Mouse (Mus musculus): ENCODE data around the gene Pkp3. TPM values are rescaled to one million over a fixed set of nuclear protein-coding genes. Genes with fewer than 3 reads are reported as not detected.

Pkp3 gene
- polyA plus RNA-seq, 1 experiment from 2014 or later = 5.2 TPM

DNA sequence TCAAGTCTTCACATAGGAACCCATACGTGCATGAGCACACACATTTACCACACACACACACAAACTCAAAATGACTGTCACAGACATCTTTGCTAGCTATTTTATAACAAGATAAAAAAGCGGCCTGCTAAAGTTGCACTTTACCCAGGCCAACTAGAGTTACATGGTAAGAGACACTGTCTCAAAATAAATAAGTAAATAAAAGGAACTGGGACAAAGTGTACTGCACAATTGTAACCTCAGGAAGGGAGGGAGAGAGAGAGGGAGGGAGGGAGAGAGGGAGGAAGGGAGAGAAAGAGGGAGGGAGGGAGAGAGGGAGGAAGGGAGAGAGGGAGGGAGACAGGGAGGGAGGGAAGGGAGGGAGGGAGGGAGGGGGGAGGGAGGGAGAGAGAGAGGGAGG lies 25.6 kb upstream of the Pkp3 start:
- Histone ChIP-seq H3K27me3 (ENCODE audit: control insufficient read depth, insufficient read depth, low read length) (peaks cover 12% of the 10 kb centered on the region), H3K9ac (ENCODE audit: low read length) (no peak overlapping the region)
- 79% methylated on average over 2 of the region's 2 CpGs for WGBS

GRCm38 (mm10) chr7:141055785-141056184 lies 22.2 kb upstream of the Pkp3 start:
- ATAC-seq (replicated peaks; ENCODE audit: extremely low read depth, insufficient read depth, low FRiP score) = no peak
- Histone ChIP-seq H3K27me3 (ENCODE audit: control insufficient read depth, insufficient read depth, low read length) (peaks cover 26% of the 10 kb centered on the region), H3K27ac (ENCODE audit: low read length) (no peak overlapping the region), H3K4me1 (ENCODE audit: control insufficient read depth, insufficient read depth, low read length) (peaks cover 5% of the 10 kb centered on the region; the same call in 1 of the 2 replicates), H3K4me2 (ENCODE audit: low read depth, low read length) (no peak overlapping the region), H3K36me3 (ENCODE audit: control insufficient read depth, insufficient read depth) (no peaks in the 10 kb centered on the region), H3K4me3 (ENCODE audit: low read length) (no peak overlapping the region), H3K9ac (ENCODE audit: low read length) (no peak overlapping the region), H3K9me3 (replicated peaks; ENCODE audit: control insufficient read depth, low read length) (peaks cover 3% of the 10 kb centered on the region)
- 75% methylated on average over 4 of the region's 4 CpGs for WGBS

More for the DNA sequence above, 25.6 kb upstream of the Pkp3 start:
- Histone ChIP-seq H3K4me2 (ENCODE audit: low read depth, low read length) (no peak overlapping the region), H3K4me3 (ENCODE audit: low read length) (no peak overlapping the region), H3K9me3 (replicated peaks; ENCODE audit: control insufficient read depth, low read length) (peaks cover 3% of the 10 kb centered on the region), H3K36me3 (ENCODE audit: control insufficient read depth, insufficient read depth) (no peaks in the 10 kb centered on the region), H3K27ac (ENCODE audit: low read length) (no peak overlapping the region), H3K4me1 (ENCODE audit: control insufficient read depth, insufficient read depth, low read length) (peaks cover 5% of the 10 kb centered on the region)
- no peak for ATAC-seq (replicated peaks; ENCODE audit: extremely low read depth, insufficient read depth, low FRiP score)

GRCm38 (mm10) chr7:141056976-141057375 lies 21.0 kb upstream of the Pkp3 start:
- Histone ChIP-seq H3K4me3 (ENCODE audit: low read length) (no peak overlapping the region), H3K4me2 (ENCODE audit: low read depth, low read length) (no peak overlapping the region), H3K4me1 (ENCODE audit: control insufficient read depth, insufficient read depth, low read length) (peaks cover 7% of the 10 kb centered on the region), H3K36me3 (ENCODE audit: control insufficient read depth, insufficient read depth) (no peaks in the 10 kb centered on the region), H3K9ac (ENCODE audit: low read length) (no peak overlapping the region), H3K27me3 (ENCODE audit: control insufficient read depth, insufficient read depth, low read length) (peaks cover 34% of the 10 kb centered on the region), H3K9me3 (replicated peaks; ENCODE audit: control insufficient read depth, low read length) (peaks cover 3% of the 10 kb centered on the region), H3K27ac (ENCODE audit: low read length) (no peak overlapping the region)
- WGBS = 81% methylated on average over 6 of the region's 6 CpGs
- no peak for ATAC-seq (replicated peaks; ENCODE audit: extremely low read depth, insufficient read depth, low FRiP score)

DNA sequence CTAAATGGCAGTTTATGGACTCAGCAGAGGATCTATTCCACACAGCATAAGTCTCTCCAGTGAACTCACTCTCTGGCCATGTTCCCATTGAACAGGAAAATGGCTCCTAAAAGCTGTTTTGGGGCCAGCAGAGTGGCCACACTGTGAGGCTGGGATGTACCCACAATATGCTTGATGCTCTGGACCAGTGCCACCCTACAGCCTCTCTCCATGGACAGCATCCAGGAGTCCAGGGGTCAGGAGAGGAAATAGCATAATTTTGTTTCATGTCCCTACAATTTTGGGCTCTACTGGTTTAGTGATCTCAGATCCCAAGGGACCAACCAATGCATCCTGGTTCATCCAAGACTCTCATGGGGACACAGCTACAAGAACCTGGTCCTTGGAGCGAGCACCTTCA lies 20.5 kb upstream of the Pkp3 start:
- Histone ChIP-seq H3K9me3 (replicated peaks; ENCODE audit: control insufficient read depth, low read length) (peaks cover 3% of the 10 kb centered on the region), H3K4me3 (ENCODE audit: low read length) (no peak overlapping the region), H3K27ac (ENCODE audit: low read length) (no peak overlapping the region), H3K4me2 (ENCODE audit: low read depth, low read length) (no peak overlapping the region), H3K9ac (ENCODE audit: low read length) (no peak overlapping the region), H3K36me3 (ENCODE audit: control insufficient read depth, insufficient read depth) (no peaks in the 10 kb centered on the region), H3K27me3 (ENCODE audit: control insufficient read depth, insufficient read depth, low read length) (peaks cover 39% of the 10 kb centered on the region), H3K4me1 (ENCODE audit: control insufficient read depth, insufficient read depth, low read length) (peaks cover 7% of the 10 kb centered on the region)
- 78% methylated on average over 1 of the region's 1 CpGs for WGBS
- ATAC-seq (replicated peaks; ENCODE audit: extremely low read depth, insufficient read depth, low FRiP score) = no peak

DNA sequence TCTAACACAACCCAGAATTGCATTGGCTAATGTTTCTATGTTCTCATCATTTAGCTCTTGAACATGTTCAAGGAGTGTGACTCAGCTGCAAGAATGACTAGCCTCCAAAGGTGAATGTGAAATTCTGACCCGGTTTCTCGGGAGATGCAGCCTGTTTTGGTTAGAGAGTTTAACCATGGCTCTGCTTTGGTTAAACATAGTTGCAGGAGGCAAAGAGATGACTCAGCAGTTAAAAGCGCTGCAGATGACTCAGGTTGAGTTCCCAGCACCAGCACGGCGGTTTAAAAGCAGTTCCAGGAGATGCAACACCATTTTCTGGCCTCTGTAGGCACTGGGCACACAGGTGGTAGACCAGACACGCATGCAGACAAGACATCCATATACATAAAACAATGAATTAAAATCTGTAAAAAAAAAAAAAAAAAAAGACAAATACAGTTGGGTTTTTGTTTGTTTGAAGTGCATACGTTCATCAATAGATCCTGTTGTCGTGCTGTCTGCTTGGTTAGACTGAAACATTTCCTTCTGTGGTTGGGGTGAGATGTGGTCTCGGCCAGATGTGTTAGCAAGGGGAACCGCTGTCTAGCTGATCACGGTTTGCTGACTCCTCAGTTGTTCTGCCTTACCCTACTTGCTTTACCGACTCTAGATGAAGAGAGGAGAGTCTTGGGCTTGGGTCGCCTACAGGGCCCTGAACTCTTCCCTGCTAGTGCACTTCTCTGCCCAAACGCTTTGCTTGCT lies 19.2 kb upstream of the Pkp3 start:
- WGBS = 79% methylated on average over 14 of the region's 14 CpGs
- H3K36me3 ChIP-seq (ENCODE audit: control insufficient read depth, insufficient read depth) = no peaks in the 10 kb centered on the region
- no peak overlapping the region for H3K4me2 ChIP-seq (ENCODE audit: low read depth, low read length)
- peaks cover 48% of the 10 kb centered on the region for H3K27me3 ChIP-seq (ENCODE audit: control insufficient read depth, insufficient read depth, low read length)
- peaks cover 7% of the 10 kb centered on the region for H3K4me1 ChIP-seq (ENCODE audit: control insufficient read depth, insufficient read depth, low read length)
- peaks cover 3% of the 10 kb centered on the region for H3K9me3 ChIP-seq (replicated peaks; ENCODE audit: control insufficient read depth, low read length)
- ATAC-seq (replicated peaks; ENCODE audit: extremely low read depth, insufficient read depth, low FRiP score) = no peak
- no peak overlapping the region for H3K4me3 ChIP-seq (ENCODE audit: low read length)
- H3K9ac ChIP-seq (ENCODE audit: low read length) = no peak overlapping the region
- no peak overlapping the region for H3K27ac ChIP-seq (ENCODE audit: low read length)

DNA sequence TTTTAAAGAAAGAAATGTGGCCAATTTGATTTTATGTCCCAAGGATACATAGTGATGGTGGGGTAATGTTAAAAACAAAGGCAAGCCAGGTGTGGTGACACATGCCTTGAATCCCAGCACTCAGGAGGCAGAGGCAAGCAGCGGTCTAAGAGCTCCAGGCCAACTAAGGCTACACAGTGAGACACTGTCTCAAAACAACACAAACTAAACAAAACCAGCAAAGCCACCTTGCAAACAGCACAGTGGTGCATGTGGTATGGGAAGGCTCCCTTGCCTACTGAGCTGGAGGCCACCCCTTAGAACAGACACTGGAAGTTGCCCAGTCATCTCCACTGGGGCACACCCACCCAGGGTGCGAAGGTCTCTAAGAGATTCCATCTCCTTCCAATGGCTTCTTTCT lies 18.1 kb upstream of the Pkp3 start:
- Histone ChIP-seq H3K27ac (ENCODE audit: low read length) (no peak overlapping the region), H3K9ac (ENCODE audit: low read length) (no peak overlapping the region), H3K4me1 (ENCODE audit: control insufficient read depth, insufficient read depth, low read length) (peaks cover 7% of the 10 kb centered on the region), H3K9me3 (replicated peaks; ENCODE audit: control insufficient read depth, low read length) (peaks cover 3% of the 10 kb centered on the region), H3K4me3 (ENCODE audit: low read length) (no peak overlapping the region), H3K36me3 (ENCODE audit: control insufficient read depth, insufficient read depth) (no peaks in the 10 kb centered on the region), H3K27me3 (ENCODE audit: control insufficient read depth, insufficient read depth, low read length) (peaks cover 49% of the 10 kb centered on the region), H3K4me2 (ENCODE audit: low read depth, low read length) (no peak overlapping the region; the same call in 1 of the 2 replicates)
- 70% methylated on average over 2 of the region's 2 CpGs for WGBS
- ATAC-seq (replicated peaks; ENCODE audit: extremely low read depth, insufficient read depth, low FRiP score) = no peak

DNA sequence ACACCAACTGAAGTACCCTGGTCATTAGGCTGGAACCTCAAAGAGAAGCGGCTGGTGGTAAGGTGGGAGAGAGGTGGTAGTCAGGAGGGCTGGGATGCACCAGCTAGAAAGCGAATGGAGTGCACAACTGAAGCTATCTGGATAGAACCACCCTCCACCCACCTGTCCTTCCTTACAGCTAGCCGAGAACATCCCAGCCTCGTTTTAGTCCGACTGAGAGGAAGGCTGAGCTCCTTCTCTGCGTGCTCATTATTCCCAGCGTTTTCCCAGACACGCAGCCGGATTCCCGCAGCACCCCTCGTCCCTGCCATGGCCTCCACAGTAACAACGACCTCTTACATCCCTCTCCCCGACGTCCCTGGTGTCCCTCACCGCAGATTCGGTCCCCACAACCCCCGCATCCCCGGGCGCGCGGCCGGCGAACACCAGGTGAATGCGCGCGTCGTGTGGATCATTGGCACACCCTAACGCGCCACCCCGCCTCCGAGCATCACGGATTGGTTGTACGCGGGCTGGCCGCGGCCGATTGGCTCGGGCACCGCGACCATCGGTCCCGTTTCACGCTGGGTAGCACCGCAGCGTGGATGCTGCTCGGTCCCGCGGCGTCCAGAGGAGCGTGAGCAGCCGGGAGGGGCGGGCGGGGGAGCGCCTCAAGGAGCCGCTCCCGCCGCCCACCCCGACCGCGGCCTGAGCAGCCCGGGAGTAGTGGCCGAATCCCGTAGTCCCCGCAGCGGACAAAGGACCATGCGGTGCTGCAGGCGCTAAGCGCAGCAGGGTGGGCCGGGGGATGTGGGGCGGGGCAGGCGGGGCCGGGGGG lies 17.4 kb upstream of the Pkp3 start, which contains the start of gene B4galnt4:
TSS of gene B4galnt4 (plus strand) at position 679 of the 817 bp plus-strand sequence.
- no peaks in the 10 kb centered on the region for H3K36me3 ChIP-seq (ENCODE audit: control insufficient read depth, insufficient read depth)
- H3K9ac ChIP-seq (ENCODE audit: low read length) = peak within 1 kb of the TSS; percentile 65
- H3K4me1 ChIP-seq (ENCODE audit: control insufficient read depth, insufficient read depth, low read length) = peaks cover 7% of the 10 kb centered on the region
- H3K4me2 ChIP-seq (ENCODE audit: low read depth, low read length) = peak within 1 kb of the TSS; percentile 94
- peaks cover 49% of the 10 kb centered on the region for H3K27me3 ChIP-seq (ENCODE audit: control insufficient read depth, insufficient read depth, low read length)
- peak within 1 kb of the TSS; percentile 64 for H3K4me3 ChIP-seq (ENCODE audit: low read length)
- H3K9me3 ChIP-seq (replicated peaks; ENCODE audit: control insufficient read depth, low read length) = peaks cover 2% of the 10 kb centered on the region
- peak; percentile 73 for ATAC-seq (replicated peaks; ENCODE audit: extremely low read depth, insufficient read depth, low FRiP score)
- WGBS = under 1% methylated on average over 58 of the region's 72 CpGs
- H3K27ac ChIP-seq (ENCODE audit: low read length) = no peak within 1 kb of the TSS

DNA sequence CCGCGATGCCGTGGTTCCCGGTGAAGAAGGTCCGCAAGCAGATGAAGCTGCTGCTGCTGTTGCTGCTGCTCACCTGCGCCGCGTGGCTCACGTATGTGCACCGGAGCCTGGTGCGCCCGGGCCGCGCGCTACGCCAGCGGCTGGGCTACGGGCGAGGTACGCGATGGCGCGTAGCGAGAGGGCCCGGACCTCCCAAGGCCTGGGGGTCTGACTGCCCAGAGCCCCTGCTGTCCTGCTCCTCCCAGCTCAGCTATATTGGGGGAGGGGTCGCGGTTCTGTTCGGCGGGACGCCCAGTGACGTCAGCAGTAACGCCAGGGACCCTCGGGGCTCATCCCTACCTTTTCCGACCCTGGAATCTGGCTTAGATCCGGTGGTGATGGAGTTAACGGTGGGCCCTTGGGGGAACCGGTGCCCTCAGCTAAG lies 16.7 kb upstream of the Pkp3 start:
- under 1% methylated on average over 37 of the region's 37 CpGs for WGBS
- Histone ChIP-seq H3K27me3 (ENCODE audit: control insufficient read depth, insufficient read depth, low read length) (peaks cover 53% of the 10 kb centered on the region), H3K36me3 (ENCODE audit: control insufficient read depth, insufficient read depth) (no peaks in the 10 kb centered on the region), H3K4me1 (ENCODE audit: control insufficient read depth, insufficient read depth, low read length) (peaks cover 7% of the 10 kb centered on the region), H3K9ac (ENCODE audit: low read length) (peak overlapping the region; percentile 65), H3K27ac (ENCODE audit: low read length) (no peak overlapping the region), H3K4me2 (ENCODE audit: low read depth, low read length) (peak overlapping the region; percentile 94), H3K9me3 (replicated peaks; ENCODE audit: control insufficient read depth, low read length) (no peaks in the 10 kb centered on the region), H3K4me3 (ENCODE audit: low read length) (peak overlapping the region; percentile 64)
- peak; percentile 23; the same call in 1 of the 2 replicates for ATAC-seq (replicated peaks; ENCODE audit: extremely low read depth, insufficient read depth, low FRiP score)

GRCm38 (mm10) chr7:141062525-141062924 lies 15.5 kb upstream of the Pkp3 start:
- no peak overlapping the region for H3K4me3 ChIP-seq (ENCODE audit: low read length)
- H3K27ac ChIP-seq (ENCODE audit: low read length) = no peak overlapping the region
- H3K9ac ChIP-seq (ENCODE audit: low read length) = no peak overlapping the region
- 72% methylated on average over 7 of the region's 7 CpGs for WGBS
- peaks cover 7% of the 10 kb centered on the region for H3K4me1 ChIP-seq (ENCODE audit: control insufficient read depth, insufficient read depth, low read length)
- H3K36me3 ChIP-seq (ENCODE audit: control insufficient read depth, insufficient read depth) = no peaks in the 10 kb centered on the region
- no peak for ATAC-seq (replicated peaks; ENCODE audit: extremely low read depth, insufficient read depth, low FRiP score)
- no peaks in the 10 kb centered on the region for H3K9me3 ChIP-seq (replicated peaks; ENCODE audit: control insufficient read depth, low read length)
- no peak overlapping the region for H3K4me2 ChIP-seq (ENCODE audit: low read depth, low read length)
- H3K27me3 ChIP-seq (ENCODE audit: control insufficient read depth, insufficient read depth, low read length) = peaks cover 55% of the 10 kb centered on the region

Data from heart, embryonic 16.5 days (tissue).